7 mouse cellular contexts compared by ENCODE assay signal in the genomic region with DNA sequence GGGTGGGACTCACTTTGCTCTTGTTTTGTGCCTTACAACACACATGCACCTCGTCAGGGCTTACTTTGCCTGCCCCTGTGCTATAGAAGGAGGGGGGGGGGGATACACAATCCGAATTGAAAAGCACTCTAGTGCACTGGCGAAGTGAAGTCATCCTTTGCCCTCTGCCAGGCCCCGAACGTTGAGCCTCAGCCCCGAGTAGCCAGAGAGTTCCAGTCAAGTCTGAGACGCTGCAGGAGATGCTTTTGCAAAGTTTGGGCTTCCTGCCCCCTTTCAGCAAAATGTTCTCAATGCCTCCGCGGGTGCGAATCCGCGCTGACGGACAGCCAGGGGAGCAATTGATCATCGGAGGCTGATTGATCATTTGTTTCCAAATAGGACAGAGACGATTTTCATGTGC. TPM values are rescaled to one million over a fixed set of nuclear protein-coding genes. Genes with fewer than 3 reads are reported as not detected.
DNase-seq lines count a peak whose midpoint lies in the region; ATAC-seq lines count a peak whose summit lies in the region.

No protein-coding gene starts in this region.

- no peak for ATAC-seq in heart, embryonic 15.5 days (replicated peaks; ENCODE audit: insufficient number of reproducible peaks, insufficient read depth, low FRiP score, low read depth)
- no peak for ATAC-seq in inflammation-experienced regulatory T-cells, adult 6 months

- H3K4me2 ChIP-seq in heart, embryonic 15.5 days, result peak overlapping the region; percentile 99

- under 1% methylated on average over 15 of the region's 15 CpGs for WGBS in heart, embryonic 15.5 days

- peaks cover 38% of the 10 kb centered on the region for H3K4me1 ChIP-seq in heart, embryonic 15.5 days (replicated peaks)

- peaks cover 71% of the 10 kb centered on the region for H3K27me3 ChIP-seq in heart, embryonic 15.5 days

- H3K9ac ChIP-seq in heart, embryonic 15.5 days, result peak overlapping the region; percentile 58; the same call in 1 of the 2 replicates

- H3K36me3 ChIP-seq in heart, embryonic 15.5 days, result no peaks in the 10 kb centered on the region

- H3K27ac ChIP-seq in heart, embryonic 15.5 days, result no peak overlapping the region

- H3K9me3 ChIP-seq in heart, embryonic 15.5 days (replicated peaks), result no peaks in the 10 kb centered on the region

- DNase-seq in left cerebral cortex, postnatal 4 days, result peak; percentile 23
- no peak for DNase-seq in left cerebral cortex, adult 11 months (ENCODE audit: low spot score)
- DNase-seq in embryo, embryonic 10.5 days (ENCODE audit: low spot score), result peak; percentile 65
- peak; percentile 43 for DNase-seq in mesoderm, embryonic 11.5 days (ENCODE audit: low read depth, low spot score)
- no peak for DNase-seq in thymus, postnatal 4 days

- intact Hi-C loops in left cerebral cortex, postnatal 4 days (cut with DNase I), result loop anchor here (5.0 kb wide), 1 partner anchor 186 kb away; no protein-coding TSS in a partner anchor

- H3K4me3 ChIP-seq in heart, embryonic 15.5 days, result peak overlapping the region; percentile 62

RNA-seq across cellular contexts. Expression of a gene that starts 0.3 kb away (rescaled TPM):
- 10 to 100 TPM; 43.7 to 47.4 TPM for total RNA-seq in left cerebral cortex, postnatal 4 days (2021)
- polyA plus RNA-seq in heart, embryonic 15.5 days (2015; fragmentation: Nextera tagmentation; extraction: Ambion mirVana), result 0.81 and 0.82 TPM in 2 replicates
- polyA plus RNA-seq in inflammation-experienced regulatory T-cells, adult 6 months (2017; shearing (Covaris generic)), result under 1 TPM in 1 of 3 experiments, not detected in 2; 0.09 TPM

Comparison
In these comparisons a context has a peak if more than half of its experiments do, and no peak if none do; other contexts are left out.
1. DNase-seq: peak in left cerebral cortex, postnatal 4 days (single experiment), embryo, embryonic 10.5 days (single experiment) and mesoderm, embryonic 11.5 days (single experiment); none in left cerebral cortex, adult 11 months (single experiment) and thymus, postnatal 4 days (single experiment).